Mouse (Mus musculus) liver, adult 2 months (tissue): ENCODE results near the gene Tatdn2.

ENCODE experiments used
- CTCF ChIP-seq: fragments of 200-500 bp; IDR thresholded peaks from 2 replicates; pipeline ENCODE4 v1.5.1; 2011; ENCODE audit warnings: low read depth, low read length, control low read depth
- POLR2A ChIP-seq: fragments of 200-500 bp; IDR thresholded peaks from 2 replicates; pipeline ENCODE4 v1.6.1; 2011; ENCODE audit warnings: low read length, control low read depth; ENCODE audit not compliant: insufficient read depth; ENCODE audit errors: extremely low read depth

- TF ChIP-seq POLR2A (no peak), CTCF (no peak)
These were observed 23.9 kb upstream of the Tatdn2 start for GRCm38 (mm10) chr6:113672989-113673388.
